Comparison of ENCODE assay signal across 8 mouse cellular contexts in the genomic region with DNA sequence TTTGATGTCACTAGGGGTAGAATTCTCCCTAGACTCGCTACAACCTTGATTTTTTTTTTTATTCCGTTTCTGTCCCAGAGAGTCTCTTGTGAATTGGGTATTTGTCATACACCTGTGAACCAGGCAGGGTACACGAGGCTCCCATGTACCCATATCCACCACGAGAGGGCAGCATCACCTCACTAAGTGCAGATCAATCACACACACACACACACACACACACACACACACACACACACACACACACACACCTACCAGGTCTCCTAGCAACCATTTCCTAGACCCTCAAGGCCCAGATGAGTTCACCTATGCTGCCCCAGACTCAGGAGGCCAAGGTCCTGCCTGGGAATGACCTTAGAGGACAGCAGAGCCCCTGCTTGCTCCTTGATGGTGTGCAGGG.
A peak's percentile ranks its signal among the peaks of the same experiment; 100 is the strongest.
DNase-seq lines count a peak whose midpoint lies in the region; ATAC-seq and TF ChIP-seq lines count a peak whose summit lies in the region.

No protein-coding gene starts in this region.

- peak; percentile 46; the same call in 1 of the 2 replicates for TF ChIP-seq CTCF in spleen, adult 2 months (IDR thresholded peaks at IDR 0.05; ENCODE audit: extremely low read depth, insufficient read depth, insufficient read length, insufficient replicate concordance)

- no peaks in the 10 kb centered on the region for H3K27me3 ChIP-seq in spleen, adult 2 months (ENCODE audit: control insufficient read depth, insufficient read depth, low read length)
- no peaks in the 10 kb centered on the region; the same call in 1 of the 2 replicates for H3K27me3 ChIP-seq in midbrain, embryonic 10.5 days (ENCODE audit: low read depth, poor library complexity, severe bottlenecking)

- peak; percentile 55; the same call in 1 of the 2 replicates for ATAC-seq in common myeloid progenitor, adult 5-6 weeks (replicated peaks; ENCODE audit: low read depth, poor library complexity, severe bottlenecking)

- 3% methylated on average over 4 of the region's 4 CpGs for WGBS in spleen, adult 2 months
- WGBS in midbrain, embryonic 10.5 days = 6% methylated on average over 4 of the region's 4 CpGs

- H3K4me3 ChIP-seq in spleen, adult 2 months (ENCODE audit: extremely low read depth, insufficient read depth, insufficient read length) = no peak overlapping the region
- no peak overlapping the region for H3K4me3 ChIP-seq in midbrain, embryonic 10.5 days

- no peaks in the 10 kb centered on the region for H3K4me1 ChIP-seq in spleen, adult 2 months (ENCODE audit: control insufficient read depth, insufficient read depth, insufficient read length)
- H3K4me1 ChIP-seq in midbrain, embryonic 10.5 days = peaks cover 10% of the 10 kb centered on the region; the same call in 1 of the 2 replicates

- no peak for TF ChIP-seq POLR2A in spleen, adult 2 months (IDR thresholded peaks at IDR 0.05; ENCODE audit: low read depth, low read length)

- no peaks in the 10 kb centered on the region for H3K9me3 ChIP-seq in midbrain, embryonic 10.5 days (replicated peaks)

- DNase-seq in adrenal gland, postnatal 10 days = peak; percentile 82
- no peak for DNase-seq in adrenal gland, adult 8-10 months
- DNase-seq in spleen, adult 2 months (ENCODE audit: low read depth in 1 of 2, low spot score in 2 of 2) = peak in 1 of 2 experiments; percentile 24
- DNase-seq in spleen, postnatal 36 days (ENCODE audit: low spot score in 2 of 2) = no peak
- DNase-seq in kidney, postnatal 25 days = peak; percentile 74 to 80
- peak; percentile 68 for DNase-seq in midbrain, embryonic 10.5 days (ENCODE audit: low spot score)
- DNase-seq in thymus, postnatal 10 days (ENCODE audit: low spot score in 2 of 2) = peak; percentile 24 to 61

- no peaks in the 10 kb centered on the region for H3K36me3 ChIP-seq in spleen, adult 2 months (ENCODE audit: control insufficient read depth, insufficient read depth, low read length)
- no peaks in the 10 kb centered on the region for H3K36me3 ChIP-seq in midbrain, embryonic 10.5 days

- H3K27ac ChIP-seq in spleen, adult 2 months (ENCODE audit: insufficient read depth, low read length) = no peak overlapping the region
- H3K27ac ChIP-seq in midbrain, embryonic 10.5 days (replicated peaks) = no peak overlapping the region

Comparison
In these comparisons a context has a peak if more than half of its experiments do, and no peak if none do; other contexts are left out.
1. DNase-seq: peak in adrenal gland, postnatal 10 days (single experiment), kidney, postnatal 25 days (2 of 2), midbrain, embryonic 10.5 days (single experiment) and thymus, postnatal 10 days (2 of 2); none in adrenal gland, adult 8-10 months (single experiment) and spleen, postnatal 36 days (0 of 2).